Mouse (Mus musculus) kidney, postnatal 25 days (tissue): ENCODE measurements around the gene Coro7.

ENCODE experiments used
- DNase-seq, 2 experiments: peaks; one replicate each; pipeline ENCODE4 v3.0.0; 2021; ENCODE audit warnings: mixed read lengths in 2 of 2

Coro7 gene

DNA sequence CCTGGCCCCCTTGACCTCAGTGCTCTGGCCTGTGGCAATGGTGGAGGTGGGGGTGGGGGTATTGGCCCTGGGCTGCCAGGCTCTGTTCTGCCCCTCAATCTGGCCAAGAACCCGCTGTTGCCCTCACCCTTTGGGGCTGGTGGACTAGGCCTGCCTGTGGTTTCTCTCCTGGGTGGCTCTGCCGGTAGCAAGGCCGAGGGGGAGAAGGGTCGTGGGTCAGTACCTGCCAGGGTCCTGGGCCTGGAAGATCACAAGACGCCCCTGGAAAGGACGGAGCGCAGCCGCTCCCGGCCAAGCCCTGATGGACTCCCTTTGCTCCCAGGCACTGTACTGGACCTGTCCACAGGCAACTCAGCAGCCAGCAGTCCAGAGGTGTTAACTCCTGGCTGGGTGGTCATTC, 65.8 kb downstream of the Coro7 start:
- DNase-seq = no peak

DNA sequence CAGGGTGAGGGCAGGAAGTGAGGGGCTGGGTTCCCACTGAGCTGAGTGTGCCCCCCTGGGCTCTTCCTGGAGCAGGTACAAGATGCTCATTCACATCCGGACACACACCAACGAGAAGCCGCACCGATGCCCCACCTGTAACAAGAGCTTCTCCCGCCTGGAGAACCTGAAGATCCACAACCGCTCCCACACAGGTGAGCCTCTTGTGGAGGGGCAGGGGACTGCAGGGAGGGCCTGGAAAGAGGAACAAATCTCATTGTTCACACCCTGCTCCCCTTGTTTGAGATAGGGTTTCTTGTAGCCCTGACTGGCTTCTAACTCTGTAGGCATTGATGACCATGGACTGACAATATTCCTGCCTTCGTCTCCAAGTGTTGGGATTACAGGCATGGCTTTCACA, 67.9 kb downstream of the Coro7 start:
- DNase-seq = no peak

DNA sequence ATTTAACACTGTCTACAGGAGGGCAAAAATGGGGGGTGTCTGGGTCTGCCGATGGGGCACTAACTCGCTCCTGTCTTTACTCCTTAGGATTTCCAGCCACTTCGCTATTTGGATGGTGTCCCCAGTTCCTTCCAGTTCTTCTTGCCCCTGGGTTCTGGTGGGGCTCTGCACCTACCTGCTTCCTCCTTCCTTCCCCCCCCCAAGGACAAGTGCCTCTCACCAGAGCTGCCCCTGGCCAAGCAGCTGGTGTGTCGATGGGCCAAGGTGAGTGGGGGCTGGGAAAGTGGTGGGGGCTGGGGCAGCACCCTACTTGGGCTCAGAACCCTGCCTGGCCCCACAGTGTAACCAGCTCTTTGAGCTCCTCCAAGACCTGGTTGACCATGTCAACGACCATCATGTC, 68.4 kb downstream of the Coro7 start:
- no peak for DNase-seq

DNA sequence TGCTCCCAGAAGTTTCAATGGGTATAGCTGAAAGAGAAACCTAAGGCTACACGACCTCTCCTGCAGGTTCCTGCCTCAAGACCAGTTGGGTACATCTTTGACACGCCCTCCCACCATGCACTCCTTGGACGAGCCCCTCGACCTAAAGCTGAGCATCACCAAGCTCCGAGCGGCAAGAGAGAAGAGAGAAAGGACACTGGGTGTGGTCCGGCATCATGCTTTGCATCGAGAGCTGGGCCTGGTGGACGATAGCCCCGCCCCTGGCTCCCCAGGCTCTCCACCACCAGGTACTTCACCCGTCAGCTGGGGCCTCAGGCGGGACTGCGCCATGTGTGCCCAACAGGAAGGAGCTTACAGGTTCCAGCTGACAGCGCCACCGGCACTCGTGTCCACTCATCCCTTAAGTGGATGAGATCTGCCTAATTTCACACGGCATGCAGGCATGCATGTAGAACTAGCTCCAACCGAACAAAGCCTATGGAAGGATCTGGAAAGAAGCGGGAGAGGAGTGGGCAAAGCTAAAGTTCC, 71.0 kb downstream of the Coro7 start:
- peak in 1 of 2 experiments; percentile 76 for DNase-seq

DNA sequence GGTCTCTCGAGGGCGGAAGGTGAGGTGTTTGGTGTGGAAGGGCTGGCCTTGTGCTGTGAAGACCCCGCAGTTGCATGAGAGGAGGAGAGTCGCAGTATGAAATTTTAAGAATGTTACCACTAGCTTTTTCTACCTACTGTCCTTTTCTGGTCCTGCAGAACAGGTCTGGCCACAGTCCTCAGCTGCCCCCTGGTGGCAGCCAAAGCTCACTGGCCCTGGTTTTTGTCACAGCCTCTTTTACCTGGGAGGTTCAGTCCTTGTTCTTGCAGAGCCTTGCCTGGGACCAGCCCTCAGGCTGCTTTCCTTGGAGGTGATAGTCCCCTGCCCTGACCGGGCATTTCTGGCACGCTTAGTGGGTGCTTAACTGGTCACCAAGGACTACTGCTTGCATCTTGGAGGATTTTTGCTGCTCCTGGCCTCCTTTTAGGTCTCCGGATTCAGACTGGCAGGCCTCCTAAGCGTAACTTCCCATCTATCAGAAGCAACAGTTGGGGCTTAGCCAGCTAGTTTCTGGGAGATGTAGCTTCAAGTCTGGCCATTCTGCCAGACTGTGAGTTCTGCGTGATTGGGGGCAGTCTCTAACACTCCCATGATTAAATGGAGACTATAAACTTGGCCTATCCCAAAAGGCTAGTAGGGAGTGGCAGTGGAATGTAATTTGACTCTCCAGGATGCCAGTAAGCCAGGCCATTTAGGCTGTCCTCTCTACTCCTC, 71.6 kb downstream of the Coro7 start:
- DNase-seq = peak; percentile 87 to 88

DNA sequence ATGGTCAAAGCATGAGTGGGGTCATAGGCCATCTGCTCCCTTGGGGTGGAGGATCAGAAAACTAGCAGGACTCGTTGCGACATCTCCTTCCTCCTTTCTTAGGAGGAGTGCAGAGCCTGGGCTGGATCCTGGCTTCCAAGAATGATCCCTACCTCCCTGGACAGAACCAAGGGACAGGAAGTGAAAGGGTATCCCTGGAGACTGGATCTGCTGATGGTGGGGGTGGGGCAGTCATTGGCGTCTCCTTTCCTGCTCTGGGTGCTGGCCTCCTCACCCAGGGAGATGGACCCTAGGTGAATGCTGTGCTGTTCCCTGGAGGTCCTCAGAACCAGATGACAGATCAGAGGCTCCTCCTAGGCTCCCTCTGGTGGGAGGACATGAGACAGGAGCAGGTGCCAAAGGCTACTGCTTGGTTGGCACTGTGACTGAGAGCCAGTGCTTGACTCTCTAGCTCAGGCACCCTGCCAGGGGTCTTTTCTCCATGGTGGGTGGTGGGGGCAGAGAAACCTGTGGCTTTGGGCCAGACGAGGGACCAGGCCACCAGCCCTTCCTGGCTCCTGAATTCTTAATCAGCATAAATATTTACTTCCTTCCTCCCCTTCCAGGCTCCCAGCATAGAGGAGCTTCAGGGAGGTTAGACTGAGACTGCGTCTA, 73.0 kb downstream of the Coro7 start:
- DNase-seq = peak; percentile 80 to 84

DNA sequence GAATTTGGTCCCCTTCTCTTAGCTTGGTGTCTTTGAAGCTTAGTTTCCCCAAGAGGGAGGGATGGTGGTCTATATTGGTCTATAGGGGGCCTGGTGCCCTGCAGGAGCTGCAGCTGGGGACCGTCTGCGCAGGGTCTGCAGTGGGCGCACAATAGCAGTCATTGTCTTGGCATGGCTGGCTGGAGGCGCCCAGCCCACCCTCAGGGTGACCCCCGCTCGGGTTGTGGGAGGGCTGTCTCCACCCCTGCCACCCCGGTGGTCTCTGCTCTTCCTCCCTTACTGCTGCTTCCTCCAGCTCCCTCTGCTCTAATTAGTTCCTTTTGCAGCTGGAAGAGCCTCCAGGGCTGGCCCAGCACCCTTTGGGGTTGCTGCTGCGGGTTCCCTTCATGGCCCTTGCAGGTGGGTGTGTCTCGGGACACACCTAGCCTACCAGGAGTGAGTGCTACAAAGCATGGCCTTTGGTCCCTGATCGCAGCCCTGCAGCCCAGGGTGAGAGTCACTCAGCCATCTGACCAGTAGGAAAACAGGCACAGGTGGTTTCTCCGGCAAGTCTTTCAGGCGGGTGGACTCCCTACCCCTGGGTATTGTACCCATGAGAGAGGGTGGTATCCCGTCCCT, 74.0 kb downstream of the Coro7 start:
- peak in 1 of 2 experiments; percentile 76 for DNase-seq

DNA sequence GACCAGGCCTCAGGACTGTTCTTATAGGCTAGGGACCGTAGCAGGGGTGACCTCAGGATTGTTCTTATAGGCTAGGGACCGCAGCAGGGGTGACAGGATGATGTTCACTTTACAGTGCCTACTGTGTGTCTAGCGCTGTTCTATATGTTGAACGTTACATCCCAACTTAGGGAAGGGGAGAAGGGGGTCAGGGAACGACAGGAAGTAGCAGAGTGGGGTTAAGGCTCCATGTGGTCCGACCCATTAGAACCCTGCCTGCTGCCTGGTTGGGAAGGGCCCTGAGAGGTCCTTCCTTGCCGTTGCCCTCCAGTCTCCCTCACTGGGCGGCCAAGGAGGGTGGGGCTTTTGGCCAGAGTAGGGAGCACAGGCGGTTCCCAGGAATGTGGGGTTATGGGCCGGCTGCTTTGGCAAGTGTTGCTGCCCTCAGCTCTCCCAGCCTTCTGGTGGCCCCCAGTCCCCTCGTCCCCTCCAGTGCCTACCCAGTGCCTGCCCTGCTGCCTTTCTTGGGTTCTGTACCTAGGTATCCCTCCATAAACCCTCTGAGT, 75.2 kb downstream of the Coro7 start:
- DNase-seq = peak; percentile 67 to 84

DNA sequence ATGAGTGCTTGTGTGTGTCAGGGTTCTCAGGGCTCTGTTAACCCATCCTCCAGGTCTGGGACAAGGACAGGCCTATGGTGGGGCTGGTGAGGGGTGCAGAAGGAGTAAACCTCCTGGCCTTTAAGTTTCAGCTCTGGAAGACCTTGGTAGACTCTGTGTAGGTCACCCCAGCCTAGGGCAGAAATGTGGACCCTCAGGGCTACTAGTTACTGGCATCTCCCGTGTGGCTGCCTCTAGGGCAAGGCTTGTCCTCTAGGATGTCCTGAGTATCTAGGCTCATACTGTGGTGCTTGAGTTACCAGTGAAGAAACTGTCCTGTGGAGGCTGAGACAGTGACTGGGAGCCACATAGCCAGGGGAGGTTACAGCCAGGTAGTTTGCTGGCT, 76.1 kb downstream of the Coro7 start:
- DNase-seq = no peak

DNA sequence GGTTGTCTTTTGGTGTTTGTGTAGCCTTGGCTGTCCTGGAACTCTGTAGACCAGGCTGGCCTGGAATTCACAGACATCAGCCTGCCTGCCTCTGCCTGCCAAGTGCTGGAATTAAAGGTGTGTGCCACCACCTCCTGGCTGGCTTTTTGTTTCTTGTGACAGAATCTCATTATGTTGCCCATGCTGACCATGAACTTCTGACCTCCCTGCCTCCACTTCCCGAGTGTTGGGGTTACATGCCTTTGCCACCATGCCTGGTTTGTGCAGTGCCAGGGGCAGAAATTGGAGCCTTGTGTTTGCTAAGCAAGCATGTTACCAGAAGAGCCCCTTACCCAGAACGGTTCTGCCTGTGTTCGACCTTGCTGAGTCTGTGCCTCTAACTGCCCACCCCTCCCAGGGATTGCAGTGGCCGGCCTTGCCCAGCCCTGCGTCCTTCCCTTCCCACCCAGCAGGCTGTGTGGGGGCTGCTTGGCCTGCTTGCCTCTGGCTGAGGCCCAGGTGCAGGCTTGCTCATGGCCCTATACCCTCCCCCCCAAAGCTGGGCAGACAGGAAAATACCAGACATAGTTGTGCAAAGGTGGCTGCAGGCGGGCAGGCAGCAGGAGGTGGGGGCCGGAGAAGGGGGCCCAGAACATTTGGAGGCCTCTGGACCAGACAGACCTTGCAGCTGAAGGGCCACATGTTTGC, 76.7 kb downstream of the Coro7 start:
- DNase-seq = peak; percentile 81 to 93

DNA sequence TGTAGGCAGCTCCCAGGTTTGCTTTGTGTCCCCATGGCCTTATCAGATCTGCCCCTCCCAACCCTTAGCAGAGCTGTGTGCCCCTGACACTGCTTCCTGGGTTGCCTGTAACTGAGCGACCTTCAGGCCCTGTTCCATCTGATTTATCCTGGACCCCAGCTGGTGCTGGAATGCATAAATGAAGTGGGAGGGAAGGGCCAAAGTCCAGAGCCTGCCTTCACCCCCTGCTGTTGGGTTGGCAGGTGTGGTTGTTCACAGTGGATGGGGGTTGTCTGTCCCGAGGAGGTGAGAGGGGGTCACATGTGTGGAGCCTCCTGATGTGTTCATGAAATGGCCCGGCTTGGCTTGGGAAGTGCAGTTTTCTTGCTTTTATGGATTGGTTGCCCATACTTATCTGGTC, 77.4 kb downstream of the Coro7 start:
- DNase-seq = peak; percentile 87 to 95

DNA sequence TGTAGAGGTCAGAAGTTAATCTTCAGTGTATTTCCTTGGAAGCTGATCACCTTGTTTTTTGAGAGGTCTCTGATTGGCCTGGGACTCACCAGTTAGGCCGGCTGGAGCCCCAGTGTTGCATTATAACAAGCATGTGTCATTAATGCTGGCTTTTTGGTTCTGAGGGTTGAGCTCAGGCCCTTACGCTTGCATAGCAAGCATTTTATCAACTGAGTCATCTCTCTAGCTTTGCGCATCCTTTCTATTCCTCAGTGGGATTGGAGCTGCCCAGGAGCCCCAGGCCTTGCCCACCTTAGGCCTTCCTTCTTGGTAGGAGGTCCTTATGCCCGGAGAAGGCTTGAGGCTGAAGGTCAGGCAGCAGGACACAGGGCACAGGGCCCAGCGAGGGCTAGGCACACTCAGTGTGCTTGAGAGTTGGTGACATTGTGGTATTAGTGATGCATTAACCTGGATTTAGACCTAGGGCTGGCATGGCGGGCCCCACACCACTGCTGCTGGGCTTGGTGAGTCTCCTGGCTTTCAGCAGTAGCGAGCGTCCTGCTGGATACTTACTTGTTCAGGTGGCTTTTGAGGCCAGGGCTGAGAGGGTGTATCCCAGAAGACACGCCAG, 78.8 kb downstream of the Coro7 start:
- DNase-seq = peak; percentile 76 to 92

DNA sequence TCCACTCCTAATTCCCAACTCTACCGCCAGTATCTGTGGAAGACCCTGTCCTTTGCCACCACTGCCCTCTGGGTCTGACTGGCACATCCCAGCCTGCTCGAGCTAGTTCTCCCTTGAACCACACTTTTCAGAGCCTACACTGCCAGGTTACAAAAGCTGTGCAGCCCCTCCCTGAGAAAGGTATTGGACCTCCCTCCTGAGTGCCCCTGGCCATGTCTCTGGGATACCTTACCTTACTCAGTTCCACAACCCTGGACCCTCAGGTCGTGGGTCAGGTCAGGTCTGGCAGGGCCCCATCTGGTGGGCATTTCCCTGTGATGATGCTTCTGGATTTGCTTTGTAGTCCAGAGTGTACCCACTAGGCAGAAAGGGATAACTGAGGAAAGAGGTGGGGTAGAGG, 80.0 kb downstream of the Coro7 start:
- peak in 1 of 2 experiments; percentile 56 for DNase-seq

DNA sequence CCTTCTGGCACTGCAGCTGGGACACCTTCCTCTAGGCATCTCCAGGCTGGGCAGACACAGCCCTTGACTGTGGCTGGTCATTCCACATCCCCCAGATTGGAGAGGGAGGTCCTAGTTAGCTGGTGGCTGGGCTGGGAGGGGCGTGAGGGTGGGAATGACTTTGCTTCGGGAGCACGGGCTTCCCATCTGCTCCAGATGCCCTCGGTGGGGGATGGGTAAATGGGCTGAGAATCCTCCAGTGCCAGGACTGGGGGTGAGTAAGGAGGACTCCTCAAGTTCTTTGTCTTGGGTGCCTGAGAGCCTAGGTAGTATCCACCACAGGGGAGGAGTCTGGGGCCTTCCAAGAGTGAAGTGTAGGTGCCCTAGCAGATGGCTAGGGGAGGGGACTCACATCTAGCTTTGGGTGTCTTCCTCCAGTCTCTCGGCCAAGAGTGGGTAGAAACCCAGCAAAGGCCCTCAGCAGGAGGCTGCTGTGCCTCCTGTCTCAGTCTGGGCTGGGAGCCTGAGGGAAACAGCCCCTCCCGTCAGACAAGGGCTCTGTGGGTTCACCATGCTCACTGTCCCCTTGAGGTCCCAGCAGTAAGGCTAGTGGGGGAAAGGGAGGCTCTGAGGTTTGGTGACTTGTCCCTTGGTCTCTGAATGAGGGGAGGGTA, 80.6 kb downstream of the Coro7 start:
- peak; percentile 32 to 60 for DNase-seq

DNA sequence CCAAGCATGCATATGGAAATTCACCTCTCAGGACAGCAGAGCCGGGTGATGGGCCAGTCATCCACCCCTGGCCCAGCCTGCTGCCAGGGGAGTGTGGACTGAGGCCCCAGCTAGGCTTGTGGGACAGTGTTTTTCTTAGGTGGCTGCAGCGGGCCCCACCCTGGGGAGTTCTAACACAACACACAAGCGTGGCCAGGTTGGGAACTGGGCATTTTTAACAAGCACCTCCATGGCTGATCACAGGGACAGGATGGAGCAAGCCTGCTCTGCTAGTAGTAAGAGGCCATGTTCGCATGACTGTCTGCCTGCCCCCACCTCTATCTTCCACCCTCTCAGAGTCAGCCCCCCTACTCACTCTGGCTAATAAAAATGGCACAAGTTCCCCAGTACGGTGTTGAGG, 81.5 kb downstream of the Coro7 start:
- DNase-seq = peak in 1 of 2 experiments; percentile 29

DNA sequence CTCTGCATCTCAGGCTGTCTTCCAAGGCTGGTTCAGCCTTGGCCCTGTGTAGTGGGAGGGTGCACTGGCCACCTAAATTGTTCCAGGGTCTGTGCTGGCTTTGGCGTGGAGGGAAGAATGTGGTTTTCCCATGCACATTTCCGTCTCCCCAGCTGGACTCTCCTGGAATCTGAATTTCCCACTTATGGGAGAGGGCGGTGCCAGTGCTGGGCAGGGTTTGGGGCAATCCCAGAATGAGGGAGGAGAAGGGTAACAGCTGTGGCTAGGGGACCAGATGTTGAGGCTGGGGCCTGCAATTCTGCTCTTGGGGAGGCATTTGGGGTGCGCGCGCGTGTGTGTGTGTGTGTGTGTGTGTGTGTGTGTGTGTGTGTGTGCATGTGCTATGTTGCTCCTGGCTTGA, 82.3 kb downstream of the Coro7 start:
- peak; percentile 14 to 52 for DNase-seq

DNA sequence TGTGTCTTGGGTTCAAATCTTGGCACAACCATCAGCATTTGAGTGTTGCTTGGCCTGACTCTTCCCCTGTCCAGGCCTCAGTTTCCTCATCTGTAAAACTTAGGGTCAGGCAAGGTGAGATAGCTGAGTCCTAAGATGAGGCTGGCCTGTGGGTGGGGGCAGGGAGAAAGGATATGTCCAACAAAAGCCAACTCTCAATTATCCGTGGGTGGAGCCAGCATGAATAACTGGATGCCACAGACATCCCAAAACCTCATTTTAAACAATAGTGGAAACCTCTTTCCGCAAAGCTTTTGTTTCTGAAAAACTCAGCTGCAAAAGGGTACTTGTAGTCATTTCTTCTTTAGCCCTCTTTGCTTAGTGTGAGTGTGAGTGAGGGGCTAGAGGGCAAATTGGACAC, 82.7 kb downstream of the Coro7 start:
- peak in 1 of 2 experiments; percentile 26 for DNase-seq

DNA sequence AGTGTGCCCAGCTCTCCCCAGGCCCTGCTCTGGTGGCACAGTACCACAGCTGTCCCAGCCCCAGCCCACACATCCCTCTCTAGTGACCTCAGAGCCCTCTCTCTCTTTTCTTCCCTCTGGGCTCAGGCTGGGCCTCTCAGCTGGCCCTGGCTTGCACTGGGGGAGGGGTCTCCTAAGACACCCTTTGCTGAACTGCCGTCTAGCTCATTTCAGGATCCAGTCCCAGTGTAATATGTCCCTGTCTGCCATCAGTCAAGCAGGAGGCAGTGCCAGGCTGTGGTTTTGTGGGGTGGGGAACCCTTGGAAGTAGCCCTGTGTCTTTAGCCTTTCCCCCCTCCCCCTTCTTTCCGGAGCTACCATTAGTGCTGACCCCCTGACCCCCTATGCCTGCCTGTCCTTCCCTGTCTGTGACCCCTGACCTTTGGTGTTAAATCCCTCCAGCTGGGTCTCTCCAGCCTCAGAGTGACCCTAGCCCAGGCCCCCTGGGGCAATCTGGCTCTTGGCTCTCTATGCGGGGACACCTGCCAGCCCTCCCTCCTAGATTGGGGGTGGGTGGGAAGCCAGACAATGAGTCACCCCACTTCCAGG, 83.3 kb downstream of the Coro7 start:
- peak in 1 of 2 experiments; percentile 51 for DNase-seq

DNA sequence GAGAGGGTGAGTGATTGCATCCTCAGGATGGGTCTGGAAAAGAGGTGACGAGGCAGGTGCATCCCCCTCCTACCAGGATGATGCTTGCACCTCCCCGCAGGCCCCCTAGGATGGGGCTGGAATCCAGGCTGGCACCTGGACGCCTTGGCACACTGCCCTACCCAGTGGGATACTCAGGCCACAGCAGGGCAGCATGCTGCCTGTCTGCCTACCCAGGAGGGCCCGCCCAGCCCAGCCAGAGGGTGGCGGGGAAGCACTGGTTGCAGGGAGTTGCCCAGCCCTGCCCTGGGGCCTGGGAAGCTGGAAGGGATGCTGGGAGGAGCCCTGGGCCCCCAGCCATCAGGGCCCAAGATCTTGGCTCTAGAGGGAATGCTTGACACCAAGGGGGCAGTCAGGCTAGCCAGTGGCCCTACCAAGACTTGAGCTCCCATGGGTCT, 84.0 kb downstream of the Coro7 start:
- DNase-seq = peak; percentile 88 to 94

DNA sequence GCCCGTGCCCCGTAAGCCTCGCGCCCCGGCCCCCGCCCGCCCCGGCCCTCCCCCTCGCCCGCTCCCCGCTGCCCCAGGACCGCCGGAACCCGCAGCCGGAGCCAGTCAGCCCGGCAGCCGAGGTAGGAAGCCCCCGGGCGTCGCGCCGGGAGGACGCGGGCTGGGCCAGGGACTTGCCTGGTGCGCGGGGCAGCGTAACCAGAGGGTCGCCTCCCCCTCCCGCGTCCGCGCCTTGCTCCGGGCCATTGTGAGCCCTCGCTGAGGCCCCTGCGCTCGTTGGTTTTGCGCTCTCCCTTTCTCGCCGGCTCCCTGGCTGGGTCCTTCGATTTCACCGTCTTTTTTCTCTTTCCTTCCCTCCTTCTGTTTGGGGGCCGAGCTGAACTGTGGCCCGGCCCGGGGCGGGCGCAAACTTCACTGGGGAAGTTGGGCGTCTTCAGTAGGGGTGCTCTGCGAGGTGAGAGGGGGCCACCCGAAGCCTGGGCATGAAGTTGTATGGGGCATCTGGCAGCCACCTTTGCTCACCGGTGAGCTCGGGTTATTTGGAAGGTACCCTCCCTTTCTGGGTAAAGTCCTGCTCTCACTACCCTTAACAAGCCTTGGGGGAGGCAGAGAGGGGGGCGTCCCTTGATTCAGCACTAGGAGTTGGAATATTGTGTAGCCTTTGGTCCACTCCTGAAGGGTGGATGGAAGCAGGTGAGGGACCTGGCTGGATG, 84.6 kb downstream of the Coro7 start:
- no peak for DNase-seq
